Mouse (Mus musculus) spleen, adult 12 weeks (tissue): ENCODE data around the gene Bcl6.

Experiments used
- DNase-seq: peaks from one replicate; pipeline ENCODE4 v3.0.0; 2022; ENCODE audit warnings: low spot score

The Bcl6 gene

DNA sequence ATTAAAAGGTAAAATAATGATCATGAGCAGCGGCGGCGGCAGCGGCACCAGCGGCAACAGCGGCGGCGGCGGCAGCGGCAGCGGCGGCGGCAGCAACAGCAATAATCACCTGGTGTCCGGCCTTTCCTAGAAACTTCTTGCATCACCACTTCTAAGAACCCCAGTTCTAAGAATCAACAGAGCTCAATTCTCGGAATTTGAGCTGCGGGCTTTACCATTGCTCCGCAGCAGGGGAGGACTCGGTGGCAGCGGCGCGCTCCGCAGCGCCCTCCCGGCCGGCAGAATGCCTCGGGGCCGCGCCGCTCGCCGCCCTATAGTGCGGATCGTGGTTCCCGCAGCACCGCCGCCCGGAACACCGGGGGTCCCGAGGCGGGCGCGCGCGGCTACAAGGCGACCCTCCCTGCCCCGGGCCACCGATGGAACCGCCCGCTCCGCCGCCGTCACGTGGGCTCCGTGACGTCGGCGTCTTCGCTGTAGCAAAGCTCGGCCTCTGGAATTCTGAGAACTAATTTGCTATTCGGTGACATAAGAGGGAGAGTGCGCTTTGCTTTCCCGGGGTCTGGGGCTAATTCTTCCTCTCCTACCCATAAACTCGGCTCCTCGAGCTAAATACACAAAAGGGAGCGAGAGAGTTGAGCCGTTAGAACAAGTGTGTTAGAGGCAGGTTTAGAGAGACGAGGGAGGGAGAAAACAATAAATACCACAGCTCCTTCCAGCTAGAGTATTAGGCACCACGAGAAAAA is at the start of gene Bcl6, which contains the start of gene Gm37419:
TSS of gene Bcl6 (minus strand) at position 387 of the 743 bp plus-strand sequence.
TSS of gene Gm37419 (plus strand) at position 17 of the 743 bp plus-strand sequence.
- DNase-seq, result peak; percentile 82

DNA sequence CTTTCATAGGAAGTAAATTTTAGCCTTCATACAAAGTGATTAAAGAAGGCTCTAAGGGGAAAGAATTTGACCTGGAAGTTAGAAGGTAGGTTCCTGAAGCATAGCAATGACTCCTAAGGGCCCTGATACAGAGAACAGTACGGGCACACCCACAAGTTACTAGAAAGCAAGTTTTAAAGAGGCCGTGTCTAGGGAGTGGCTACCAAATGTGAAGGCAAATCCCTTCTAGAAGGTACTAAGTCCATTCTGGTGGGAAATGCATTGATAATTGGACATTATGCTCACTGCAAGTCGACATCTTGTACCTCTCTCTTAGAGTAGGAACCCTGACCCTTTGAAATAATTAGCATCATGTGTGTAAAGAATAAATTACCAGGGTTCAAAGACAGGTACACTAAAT is 47.7 kb upstream of the Bcl6 start:
- DNase-seq, result no peak

DNA sequence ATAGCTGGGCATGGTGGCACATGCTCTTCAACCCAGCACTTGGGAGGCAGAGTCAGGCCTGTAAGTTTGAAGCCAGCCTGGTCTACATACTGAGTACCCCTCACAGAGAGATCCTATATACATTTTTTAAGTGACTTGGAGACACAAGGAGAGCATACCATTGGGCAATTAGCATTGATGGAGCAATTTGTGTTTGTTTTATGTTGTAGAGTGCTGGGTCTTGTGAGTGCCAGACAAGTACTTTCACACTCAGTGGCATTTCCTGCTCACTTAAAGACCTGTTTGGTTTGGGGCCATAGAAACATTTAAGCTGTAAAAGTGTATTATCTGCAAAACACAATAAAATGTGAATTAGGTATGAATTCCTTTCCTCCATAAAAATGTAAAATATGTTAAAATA is 47.1 kb upstream of the Bcl6 start:
- no peak for DNase-seq

DNA sequence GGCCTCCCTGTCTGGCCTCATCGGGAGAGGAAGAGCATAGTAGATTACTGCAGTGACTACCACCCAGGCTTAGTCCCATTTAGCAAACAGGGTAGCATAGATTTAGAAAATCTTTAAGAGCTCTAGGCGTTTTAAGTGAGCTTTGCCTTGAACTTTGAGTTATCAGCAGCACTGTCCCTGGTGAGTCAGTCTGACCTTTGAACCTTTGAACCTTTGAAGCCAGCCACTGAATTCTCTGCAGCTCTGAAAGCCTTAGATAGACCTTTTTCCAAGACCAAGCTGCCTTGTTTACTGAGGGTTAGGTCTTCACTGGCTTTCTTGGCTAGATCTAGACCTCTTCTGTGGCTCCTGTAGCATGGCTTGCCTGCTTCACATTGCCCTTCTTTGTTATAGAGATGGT is 45.8 kb upstream of the Bcl6 start:
- DNase-seq, result no peak

DNA sequence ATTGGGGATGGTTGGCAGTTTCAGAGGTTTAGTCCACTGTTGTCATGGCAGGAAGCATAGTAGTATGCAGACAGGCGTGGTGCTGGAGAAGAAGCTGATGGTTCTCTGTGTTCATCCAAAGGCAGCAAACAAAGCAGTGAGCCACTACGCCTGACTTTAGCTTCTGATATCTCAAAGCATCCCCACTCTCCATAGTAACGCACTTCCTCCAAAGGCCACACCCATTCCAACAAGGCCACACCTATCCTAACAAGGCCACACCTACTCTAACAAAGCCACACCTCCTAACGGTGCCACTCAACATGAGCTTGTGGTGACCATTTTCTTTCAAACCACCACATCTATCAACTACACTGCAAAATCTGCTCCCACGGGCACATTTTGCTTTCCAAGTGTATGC is 44.6 kb upstream of the Bcl6 start:
- DNase-seq, result no peak

DNA sequence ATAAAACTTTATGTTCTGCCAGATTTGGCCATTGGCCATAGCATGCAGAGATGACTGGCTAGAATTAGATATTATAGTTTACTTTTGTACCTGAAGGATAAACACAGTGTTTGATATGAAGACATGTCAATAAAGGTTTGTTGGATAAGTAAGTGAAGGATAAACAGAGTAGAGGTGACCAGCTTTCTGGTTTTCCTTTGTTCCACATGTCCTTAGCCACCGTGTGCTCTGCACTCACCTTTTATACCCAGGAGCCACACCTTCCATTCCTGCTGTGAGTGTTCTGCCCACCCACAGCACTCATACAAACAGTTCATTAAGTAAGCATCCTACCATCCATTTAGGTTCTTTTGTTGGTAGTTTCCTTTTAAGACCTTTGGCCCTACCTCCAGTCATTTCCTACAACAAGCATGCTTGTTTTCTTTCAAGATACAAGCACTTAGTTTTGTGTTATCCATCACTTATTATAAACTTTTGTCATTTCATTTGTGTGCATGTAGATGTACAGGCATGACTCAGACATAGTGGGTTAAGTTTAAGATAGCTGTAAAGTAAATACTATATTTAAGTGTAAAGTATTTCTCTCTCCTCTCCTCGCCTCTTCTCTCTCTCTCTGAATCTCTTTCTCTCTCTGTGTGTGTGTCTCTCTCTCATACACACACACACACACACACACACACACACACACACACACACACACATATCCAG is 41.5 kb upstream of the Bcl6 start:
- DNase-seq, result no peak

DNA sequence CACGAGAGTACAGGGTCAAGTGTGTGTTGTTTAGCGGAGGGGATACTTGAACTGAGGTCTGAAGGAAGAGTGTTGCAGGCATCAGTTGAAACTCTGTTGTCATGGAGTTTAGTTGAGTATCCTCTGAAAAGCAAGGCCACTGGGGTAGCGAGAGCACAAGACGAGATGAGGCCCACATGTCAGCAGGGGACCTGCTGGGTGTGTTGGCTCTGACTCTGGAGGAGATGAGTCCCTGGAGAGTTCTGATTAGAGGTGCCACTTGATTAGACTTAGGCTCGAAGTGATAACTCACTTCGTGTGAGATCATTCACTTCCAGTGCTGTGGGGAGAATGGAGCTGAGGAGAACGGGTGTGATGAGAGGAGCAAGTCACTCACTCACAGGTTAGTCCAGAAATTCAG is 36.8 kb upstream of the Bcl6 start:
- no peak for DNase-seq

DNA sequence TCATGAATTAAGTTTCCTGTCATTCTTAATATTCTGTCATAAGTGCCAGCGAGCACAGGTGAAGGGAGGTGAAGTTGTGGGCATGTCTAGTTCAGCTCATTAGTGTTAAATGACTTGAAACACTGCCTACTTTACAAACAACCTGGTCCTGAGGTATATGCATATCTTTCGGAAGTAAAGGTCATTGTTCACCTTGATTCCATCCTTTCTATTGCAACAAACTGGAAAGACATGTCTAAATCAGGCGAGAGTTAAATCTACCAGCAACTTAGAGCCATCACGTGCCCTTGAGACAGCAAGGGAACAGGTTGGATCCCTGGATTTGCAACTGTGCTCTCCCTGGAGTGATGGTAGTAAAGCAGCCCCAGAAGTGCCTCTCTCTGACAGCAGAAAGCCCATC is 34.0 kb upstream of the Bcl6 start:
- no peak for DNase-seq

DNA sequence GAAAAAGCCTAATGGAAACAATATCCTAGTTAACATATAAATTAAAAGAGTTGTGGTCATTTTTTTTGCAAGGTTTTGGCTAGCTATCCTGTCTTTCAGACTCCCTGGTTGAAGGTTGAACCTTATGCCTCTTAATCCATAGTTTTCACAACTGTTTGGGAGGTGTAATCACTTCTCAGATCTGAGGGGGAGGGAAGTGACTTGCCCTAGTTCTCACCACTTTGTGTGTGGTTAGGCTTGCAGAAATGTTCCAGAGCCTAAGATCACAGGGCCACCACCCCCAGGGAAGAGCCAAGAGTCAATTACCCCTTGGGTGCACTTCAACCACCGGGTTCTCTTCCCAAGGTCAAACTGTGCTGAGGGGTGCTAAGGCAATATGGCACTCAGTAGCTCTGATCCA is 33.1 kb upstream of the Bcl6 start:
- DNase-seq, result no peak

DNA sequence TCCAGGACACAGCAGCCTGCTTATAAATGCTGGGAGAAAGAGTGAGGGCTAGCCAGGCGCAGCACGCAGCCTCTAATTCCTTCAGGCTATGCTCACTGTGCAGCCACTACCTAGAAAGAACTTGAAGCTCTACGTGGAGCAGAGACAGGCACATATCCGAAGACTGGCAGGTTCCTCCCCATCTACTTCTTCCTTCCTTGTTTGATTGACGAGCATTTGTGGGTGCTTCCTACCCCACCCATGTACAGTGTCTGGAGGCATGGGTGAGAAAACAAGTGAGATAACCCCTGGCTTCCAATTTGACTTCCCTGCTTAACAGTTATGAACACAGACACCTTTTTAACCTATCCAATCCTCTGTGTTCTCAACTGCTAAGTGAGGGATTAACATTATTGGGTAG is 28.1 kb upstream of the Bcl6 start:
- no peak for DNase-seq

DNA sequence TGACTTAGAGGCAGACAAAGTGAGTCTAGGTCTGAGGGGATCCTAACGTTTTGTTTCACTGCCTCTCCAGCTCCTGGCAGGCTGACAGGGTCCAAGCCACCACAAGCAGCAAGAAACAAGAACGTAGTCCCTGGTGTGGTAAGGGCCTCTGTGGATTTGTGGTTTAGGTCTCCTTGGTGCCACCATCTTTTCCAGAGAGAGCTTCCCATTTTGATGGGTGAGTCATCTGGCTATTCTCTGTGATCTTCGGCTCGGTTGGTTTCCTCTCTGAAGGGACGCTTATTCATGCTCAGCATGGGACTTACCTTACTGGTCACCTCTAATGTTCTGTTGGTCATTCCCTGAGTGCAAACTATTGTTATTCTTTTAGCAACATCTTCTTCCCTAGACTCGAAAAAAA is 27.6 kb upstream of the Bcl6 start:
- DNase-seq, result no peak

DNA sequence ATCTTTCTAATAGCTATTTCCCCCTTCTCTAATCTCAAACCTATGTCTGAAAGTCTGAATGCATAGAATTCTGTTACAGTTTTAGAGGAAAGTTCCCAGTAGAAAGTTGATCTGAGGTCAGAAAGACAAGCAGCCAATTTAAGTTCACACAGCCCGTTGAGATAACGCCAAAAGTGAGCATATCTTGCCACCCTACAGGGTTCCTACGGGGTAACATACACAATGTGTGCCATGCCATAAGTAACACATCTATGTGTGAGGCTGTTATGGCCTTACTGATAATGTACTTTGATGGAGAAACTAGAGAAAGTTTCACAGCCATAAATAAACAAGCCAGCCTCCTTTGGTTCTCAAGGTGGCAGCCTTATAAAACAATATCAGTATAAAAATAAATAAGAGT is 25.7 kb upstream of the Bcl6 start:
- no peak for DNase-seq

DNA sequence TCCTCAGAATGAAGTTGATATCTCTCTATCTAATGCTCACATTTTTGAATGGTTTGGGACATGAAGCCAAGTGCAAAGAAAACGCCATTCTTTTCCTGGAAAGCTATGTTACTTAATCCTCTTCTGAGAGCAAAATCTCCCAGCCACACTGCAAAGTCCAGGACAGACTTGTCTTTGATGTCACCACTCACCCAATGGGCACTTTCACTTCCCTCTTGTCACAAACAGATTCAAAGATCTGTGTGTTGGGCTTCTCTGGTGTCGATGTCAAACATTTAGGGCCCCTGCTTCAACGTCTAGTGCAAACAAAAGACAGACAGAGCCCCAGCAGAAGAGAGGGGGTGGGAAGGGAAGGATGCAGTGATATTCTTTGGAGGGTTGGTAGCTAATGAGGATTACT is 23.4 kb upstream of the Bcl6 start:
- DNase-seq, result no peak

DNA sequence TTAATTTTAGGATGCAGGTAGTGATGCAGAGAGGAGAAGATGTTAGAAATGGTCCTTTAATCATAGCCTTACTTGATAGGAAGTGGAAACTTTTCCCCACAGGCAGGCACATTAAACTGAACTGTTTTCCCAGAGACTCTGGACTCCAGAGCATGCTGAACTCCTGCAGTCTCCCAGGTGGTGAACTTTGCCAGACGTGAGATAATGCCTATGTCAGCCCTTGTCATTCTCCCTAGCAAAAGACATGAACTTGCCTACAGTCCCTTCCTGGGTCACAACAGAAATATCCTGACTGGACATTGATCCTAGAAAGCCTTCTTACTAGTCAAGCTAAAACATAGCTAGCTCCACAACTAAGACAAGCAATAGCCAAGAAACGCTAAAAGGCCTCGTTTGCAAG is 22.7 kb upstream of the Bcl6 start:
- DNase-seq, result no peak

DNA sequence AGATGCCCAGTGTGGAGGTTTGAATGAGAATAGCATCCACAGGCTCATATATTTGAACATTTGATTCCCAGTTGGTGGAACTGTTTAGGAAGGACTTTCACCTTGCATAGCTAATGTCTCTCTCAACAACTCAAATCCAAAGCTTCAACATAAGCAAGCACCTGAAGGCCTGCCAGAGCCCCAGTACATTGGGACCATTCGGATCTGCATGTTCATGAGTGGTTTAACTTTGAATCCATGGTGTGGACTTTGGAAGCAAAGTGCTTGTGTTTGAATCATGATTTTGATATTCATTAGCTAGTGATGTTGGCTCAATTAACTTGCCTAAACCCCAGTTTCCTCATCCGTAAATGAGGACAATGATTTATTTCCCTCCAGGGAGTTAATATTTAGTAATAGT is 21.2 kb upstream of the Bcl6 start:
- no peak for DNase-seq

DNA sequence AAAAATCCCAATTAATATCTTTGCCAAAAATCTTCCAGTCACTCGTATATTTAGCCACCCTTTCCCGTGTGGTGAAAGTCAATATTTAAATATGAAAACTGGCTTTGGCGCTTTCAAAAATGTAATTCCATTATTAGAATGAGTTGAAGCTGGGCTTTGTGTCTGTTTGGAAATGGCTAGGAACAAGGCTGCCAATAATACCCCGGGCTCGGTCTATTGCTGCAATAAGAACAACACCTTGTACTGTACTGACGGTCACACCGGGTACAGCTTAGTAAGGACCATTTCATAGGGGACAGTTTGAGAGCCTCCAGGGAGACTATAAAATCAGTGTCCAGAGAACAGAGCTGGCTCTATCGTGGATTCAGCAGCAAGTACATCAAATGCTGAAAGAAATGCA is 17.3 kb upstream of the Bcl6 start:
- DNase-seq, result no peak

DNA sequence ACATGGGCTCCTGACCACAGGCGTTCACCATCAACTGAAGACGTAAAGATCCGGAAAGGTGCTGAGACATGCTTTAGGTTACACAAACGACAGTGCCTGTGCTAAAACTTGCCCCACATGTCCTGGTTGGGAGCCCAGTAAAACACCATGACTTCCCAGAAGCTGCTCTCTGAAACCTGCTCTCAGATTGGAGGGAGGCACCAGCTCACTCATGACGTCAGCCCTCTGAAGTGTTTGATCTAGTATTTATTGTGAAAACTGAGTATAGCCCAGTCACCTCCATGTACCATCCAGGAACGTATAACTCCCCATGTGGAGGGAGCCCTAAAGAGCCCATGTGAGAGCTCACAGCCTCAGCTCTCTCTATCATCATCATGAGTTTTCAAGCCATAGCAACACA is 9.3 kb upstream of the Bcl6 start:
- DNase-seq, result no peak

DNA sequence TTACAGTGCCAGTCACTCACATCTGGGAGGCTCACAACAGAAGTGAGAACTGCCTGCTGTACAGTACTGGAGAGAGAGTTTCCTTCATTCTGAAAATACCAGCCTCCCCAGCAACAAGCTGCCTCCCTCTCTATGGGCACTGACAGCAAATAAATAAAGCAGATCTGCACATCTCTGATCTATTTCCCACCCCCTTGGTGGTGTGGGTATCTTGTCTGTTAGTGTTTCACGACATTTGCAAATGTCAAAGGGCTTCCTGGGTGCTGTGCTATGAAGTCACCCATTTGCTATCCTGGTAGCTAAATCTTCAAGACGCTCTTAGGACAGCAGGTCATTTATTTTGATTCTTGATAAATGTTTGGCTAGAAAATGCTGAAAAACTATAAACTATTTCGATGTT is 8.6 kb upstream of the Bcl6 start:
- DNase-seq, result no peak

DNA sequence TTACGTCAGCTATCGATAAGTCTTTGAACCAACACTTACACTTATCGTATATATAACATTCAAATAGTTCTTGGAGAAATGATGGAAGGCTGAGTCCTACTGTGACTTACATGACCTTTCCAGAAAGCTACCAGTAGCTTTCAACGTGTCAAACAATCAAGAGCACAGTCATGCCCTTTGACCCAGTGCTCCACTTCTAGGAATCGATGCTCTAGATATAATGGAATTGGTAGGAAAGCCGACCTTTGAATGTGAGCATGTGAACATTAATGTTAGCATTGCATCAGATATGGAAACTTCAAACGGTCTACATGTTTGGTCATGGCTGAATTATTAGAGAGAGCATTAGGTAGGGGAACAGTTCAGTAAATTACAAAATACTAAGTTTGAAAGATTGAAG is 7.7 kb upstream of the Bcl6 start:
- DNase-seq, result no peak

DNA sequence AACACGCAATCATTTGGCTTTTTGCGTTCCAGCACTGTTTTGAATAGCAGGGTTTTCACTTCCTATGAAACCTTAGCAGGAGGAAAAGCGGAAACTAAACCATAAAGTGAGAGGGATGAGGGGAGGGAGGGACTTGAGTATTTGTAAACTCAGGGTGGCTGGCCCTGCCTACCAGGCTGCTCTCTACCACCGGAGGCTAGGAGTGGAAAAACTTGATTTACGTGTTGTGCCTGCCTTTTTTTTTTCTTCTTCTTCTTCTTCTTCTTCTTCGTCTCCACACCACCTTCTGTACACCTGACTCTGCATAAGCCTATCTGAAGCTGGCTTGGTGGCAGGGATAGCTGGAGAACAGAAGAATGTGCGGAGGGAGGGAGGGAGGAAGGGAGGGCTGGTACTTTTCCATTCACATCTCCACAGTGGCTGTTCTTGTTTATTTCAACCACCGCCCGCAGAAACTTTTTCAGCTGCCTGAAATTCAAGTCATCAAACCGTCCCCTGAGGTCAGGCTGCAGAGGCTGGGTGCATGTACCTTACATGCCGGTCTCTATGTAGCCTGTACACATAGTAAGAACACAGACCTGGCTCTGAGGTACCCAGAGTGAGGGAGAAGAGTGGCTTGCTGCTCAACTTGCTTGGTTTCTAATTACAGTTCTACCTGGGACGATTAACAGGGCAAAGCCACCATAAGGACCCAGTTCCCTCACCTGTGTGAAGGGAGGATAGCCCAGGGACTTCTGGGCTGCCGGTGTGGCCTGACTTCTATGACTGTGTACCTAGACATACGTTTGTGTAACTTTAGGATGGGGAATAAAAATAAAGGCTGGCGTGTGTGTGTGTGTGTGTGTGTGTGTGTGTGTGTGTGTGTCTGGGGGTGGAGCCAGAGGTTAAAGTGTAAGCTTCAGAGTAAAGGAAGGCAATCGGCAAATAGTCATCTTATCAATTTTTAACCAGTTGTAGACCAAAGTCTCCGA is 5.0 kb upstream of the Bcl6 start:
- no peak for DNase-seq

DNA sequence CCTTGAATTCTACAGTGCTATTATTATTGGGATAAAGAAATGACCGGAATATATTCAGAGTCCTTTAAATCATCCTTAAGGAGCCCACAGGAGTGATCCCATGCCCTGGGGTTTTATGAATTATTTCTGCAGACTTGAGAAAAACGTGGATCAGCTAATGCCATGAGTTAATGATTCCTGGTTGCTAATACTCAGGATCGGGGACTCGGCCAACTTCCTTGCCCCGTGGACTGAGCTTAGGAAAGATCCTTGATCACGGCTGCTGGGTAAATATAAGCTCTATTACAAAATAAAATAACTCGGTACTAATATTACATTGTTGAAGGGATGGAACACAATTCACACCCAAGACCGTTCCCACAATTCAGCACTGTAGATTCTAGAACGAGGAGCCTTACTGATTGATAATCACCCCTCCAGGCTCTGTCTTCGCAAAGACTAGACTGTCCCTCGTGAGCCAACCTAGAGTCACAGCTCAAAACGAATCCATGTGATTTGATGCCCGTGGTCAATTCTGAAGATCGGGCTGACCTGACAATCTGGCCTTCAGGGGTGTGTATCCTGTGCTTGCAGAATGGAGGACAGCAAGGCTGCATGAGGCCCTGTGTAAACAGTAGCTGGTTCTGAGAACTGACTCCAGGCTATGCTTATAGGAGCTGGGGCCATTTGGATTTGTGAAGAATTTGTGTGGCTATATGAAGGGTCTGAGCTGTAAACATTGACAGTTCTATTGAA is 3.4 kb upstream of the Bcl6 start:
- no peak for DNase-seq

DNA sequence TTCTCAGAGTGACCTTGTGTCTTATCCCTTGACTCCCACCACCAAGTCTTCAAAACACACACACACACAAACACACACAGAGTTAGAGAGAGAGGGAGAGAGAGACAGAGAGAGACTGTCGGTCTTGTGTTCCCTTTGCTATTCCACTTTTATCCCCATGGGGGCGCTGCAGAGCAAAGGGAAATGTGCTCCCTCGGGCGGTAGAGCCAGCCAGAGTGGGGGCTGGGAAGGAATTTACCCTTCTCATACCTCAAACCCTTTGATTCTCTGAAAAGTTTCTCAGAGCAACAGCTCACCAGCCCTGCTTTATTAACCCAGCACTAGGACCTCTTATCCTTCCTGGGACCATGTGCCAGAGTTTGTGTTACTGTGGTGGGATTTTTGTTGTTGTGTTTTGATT is 2.5 kb upstream of the Bcl6 start:
- peak; percentile 75 for DNase-seq
